Mouse (Mus musculus) lung, postnatal 0 days (tissue): Measurements from ENCODE around the gene Gm20479.

Experiments used
- CTCF ChIP-seq: IDR thresholded peaks from 2 replicates; pipeline ENCODE4 v1.5.1; 2016; ENCODE audit warnings: antibody characterized with exemption, mild to moderate bottlenecking
- EP300 ChIP-seq: IDR thresholded peaks from 2 replicates; pipeline ENCODE4 v1.6.1; 2016; ENCODE audit warnings: antibody characterized with exemption, mild to moderate bottlenecking, control low read depth

DNA sequence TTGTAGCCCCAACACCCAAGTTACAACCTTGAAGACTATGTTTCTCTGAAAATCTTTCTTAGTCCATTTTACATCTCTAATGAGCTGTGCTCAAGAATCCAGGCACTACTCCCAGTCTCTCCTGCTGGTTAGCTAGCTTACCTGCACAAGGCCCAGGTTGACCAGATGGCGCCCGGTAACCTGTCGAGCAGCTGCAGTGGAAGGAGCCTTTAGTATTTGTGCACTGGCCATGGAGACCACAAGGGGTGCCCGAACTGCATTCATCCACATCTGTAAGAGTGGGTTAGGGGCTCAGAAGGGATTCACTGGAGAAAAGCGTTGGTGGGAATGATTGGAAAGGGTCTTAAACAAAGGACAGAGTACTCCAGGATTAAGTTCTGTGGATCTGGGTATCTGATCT is 34.2 kb downstream of the Gm20479 start:
- no peak for TF ChIP-seq CTCF
- TF ChIP-seq EP300 = no peak
